Mouse (Mus musculus) forebrain, embryonic 16.5 days (tissue): ENCODE data around the gene Ppp1r2. TPM values are rescaled to one million over a fixed set of nuclear protein-coding genes. Genes with fewer than 3 reads are reported as not detected.

Experiments
- ATAC-seq: fragments of 200-750 bp; cut with Nextera tagmentation; 2 replicates; pipeline ENCODE4 v1.8.0; 2017; ENCODE audit warnings: mild to moderate bottlenecking, moderate library complexity
- H3K27ac ChIP-seq: fragments of 300-500 bp; sonication (generic); 2 replicates; pipeline ENCODE4 v1.5.1; 2014; ENCODE audit warnings: low read length, control low read depth
- H3K27me3 ChIP-seq: fragments of 300-500 bp; sonication (generic); replicated peaks from 2 replicates; pipeline ENCODE4 v1.6.1; 2014; ENCODE audit warnings: low read length; ENCODE audit not compliant: control insufficient read depth, insufficient read depth
- H3K36me3 ChIP-seq: fragments of 300-500 bp; sonication (generic); 2 replicates; pipeline ENCODE4 v1.6.1; 2014; ENCODE audit not compliant: control insufficient read depth, insufficient read depth
- H3K4me1 ChIP-seq: fragments of 300-500 bp; sonication (generic); replicated peaks from 2 replicates; pipeline ENCODE4 v1.6.1; 2014; ENCODE audit warnings: low read length; ENCODE audit not compliant: control insufficient read depth, insufficient read depth
- H3K4me2 ChIP-seq: fragments of 300-500 bp; sonication (generic); 2 replicates; pipeline ENCODE4 v1.6.1; 2014; ENCODE audit warnings: mild to moderate bottlenecking, low read length, control low read depth
- H3K4me3 ChIP-seq: fragments of 300-500 bp; sonication (generic); replicated peaks from 2 replicates; pipeline ENCODE4 v1.5.1; 2014; ENCODE audit warnings: mild to moderate bottlenecking, low read length, control low read depth
- H3K9ac ChIP-seq: fragments of 300-500 bp; sonication (generic); replicated peaks from 2 replicates; pipeline ENCODE4 v1.6.1; 2014; ENCODE audit warnings: low read depth, low read length, control low read depth
- H3K9me3 ChIP-seq: fragments of 300-500 bp; sonication (generic); 2 replicates; pipeline ENCODE4 v1.6.1; 2016; ENCODE audit warnings: low read length; ENCODE audit not compliant: control insufficient read depth
- WGBS: fragments of 180-500 bp; shearing (Covaris S2); extraction: QIAGEN DNeasy Blood & Tissue Kit; methylation state at CpG from one replicate; pipeline ENCODE4 v1.1.7; 2014; 5-methylcytosine and 5-hydroxymethylcytosine counted together
- microRNA-seq: library from miRNA; unstranded; fragments of <30 nt; microRNA quantifications from one replicate; pipeline ENCODE4, GENCODE M21; 2017
- polyA plus RNA-seq: library from polyadenylated mRNA; unstranded; fragments of >200 nt; fragmentation: Nextera tagmentation; extraction: Ambion mirVana; gene quantifications from 2 replicates; pipeline ENCODE4 v1.2.1, GENCODE M21; 2015

Gene Ppp1r2
- polyA plus RNA-seq, 1 experiment from 2014 or later = 83.3 TPM

GRCm38 (mm10) chr16:31201704-31202103 is 73.4 kb downstream of the Ppp1r2 start:
- Histone ChIP-seq H3K4me2 (peak overlapping the region; percentile 54), H3K4me1 (peaks cover 16% of the 10 kb centered on the region), H3K27me3 (no peaks in the 10 kb centered on the region), H3K9ac (no peak overlapping the region), H3K36me3 (no peaks in the 10 kb centered on the region), H3K4me3 (no peak overlapping the region), H3K27ac (no peak overlapping the region; the same call in 1 of the 2 replicates), H3K9me3 (no peaks in the 10 kb centered on the region)
- ATAC-seq = no peak
- 81% methylated on average over 2 of the region's 2 CpGs for WGBS

Small RNA genes lying within 50 kb of the gene (microRNA-seq; reads per million reads assigned to microRNA genes)
- not detected for gene Gm27415

Other genes starting within 250 kb of the Ppp1r2 start
- 9.6 and 9.7 TPM in 2 replicates for gene Xxylt1, start 193.8 kb downstream of the Ppp1r2 start, polyA plus RNA-seq
- gene Acap2, start 74.0 kb downstream of the Ppp1r2 start, polyA plus RNA-seq = 12.7 and 15.0 TPM in 2 replicates
- 63.1 and 94.4 TPM in 2 replicates for gene Apod, start 39.5 kb upstream of the Ppp1r2 start, polyA plus RNA-seq
- 152 and 155 TPM in 2 replicates for gene Bdh1, start 147.0 kb upstream of the Ppp1r2 start, polyA plus RNA-seq